In the genomic region with DNA sequence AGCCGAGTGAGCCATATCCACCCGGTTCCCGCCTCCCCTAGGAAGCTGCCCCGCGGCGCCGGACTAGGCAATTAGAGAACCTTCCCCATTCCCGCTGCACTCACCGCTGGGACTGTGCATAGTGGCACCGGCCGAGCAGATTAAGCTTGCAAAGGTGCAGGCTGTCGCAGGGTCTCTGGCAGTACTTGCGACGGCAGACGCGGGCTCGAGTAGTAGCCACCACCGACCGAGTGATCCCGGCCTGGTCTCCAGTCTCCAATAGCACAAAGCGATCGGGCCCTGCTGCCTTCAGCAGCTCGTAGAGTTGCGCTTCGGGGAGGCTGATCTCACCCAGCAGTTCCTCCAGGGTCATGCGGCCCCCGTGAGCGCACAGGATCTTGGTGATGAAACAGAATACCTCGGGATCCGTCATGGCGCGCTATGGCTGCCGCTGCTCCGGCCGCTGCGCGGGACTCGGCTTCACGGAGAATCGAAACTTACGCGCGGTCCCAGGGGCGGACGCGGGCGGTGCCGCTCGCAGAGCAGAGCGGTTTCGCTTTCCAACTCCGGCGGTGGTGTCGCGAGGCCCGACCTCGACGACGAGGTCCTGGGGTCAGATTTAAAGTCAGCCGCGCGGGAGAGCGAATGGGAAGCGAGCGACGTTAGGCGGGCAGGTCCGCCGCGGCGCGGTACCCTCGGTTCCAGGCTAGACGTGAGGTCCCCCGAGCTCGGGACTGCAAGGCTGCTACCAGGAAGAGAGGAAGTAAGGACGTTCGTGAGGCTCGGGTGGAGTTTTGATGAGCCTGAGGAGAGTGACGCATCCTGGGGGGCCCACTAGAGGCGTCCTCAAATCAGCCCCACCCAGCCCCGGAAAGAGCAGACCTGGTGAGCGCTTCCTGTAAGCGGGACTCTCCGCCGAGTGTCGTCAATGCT, we compare ENCODE assay signal across 7 mouse cellular contexts. TPM values are rescaled to one million over a fixed set of nuclear protein-coding genes. Genes with fewer than 3 reads are reported as not detected.
DNase-seq lines count a peak whose midpoint lies in the region; ATAC-seq lines count a peak whose summit lies in the region.

A gene (minus strand): TSS at position 793 of the 912 bp plus-strand sequence.

- H3K4me1 ChIP-seq in intestine, embryonic 15.5 days (replicated peaks) = peaks cover 12% of the 10 kb centered on the region; the same call in 1 of the 2 replicates
- peaks cover 23% of the 10 kb centered on the region for H3K4me1 ChIP-seq in midbrain, embryonic 10.5 days

- H3K36me3 ChIP-seq in intestine, embryonic 15.5 days = no peaks in the 10 kb centered on the region
- H3K36me3 ChIP-seq in midbrain, embryonic 10.5 days = no peaks in the 10 kb centered on the region

- H3K27ac ChIP-seq in intestine, embryonic 15.5 days = peak within 1 kb of the TSS; percentile 79
- H3K27ac ChIP-seq in midbrain, embryonic 10.5 days (replicated peaks) = peak within 1 kb of the TSS; percentile 73

- H3K9ac ChIP-seq in intestine, embryonic 15.5 days = peak within 1 kb of the TSS; percentile 60

- DNase-seq in embryo, embryonic 11 days = peak; percentile 74
- peak; percentile 67 to 85 for DNase-seq in gastrocnemius, postnatal 36 days
- DNase-seq in left cerebral cortex, postnatal 36 days (ENCODE audit: low spot score in 2 of 2) = peak; percentile 33 to 39
- DNase-seq in midbrain, embryonic 10.5 days (ENCODE audit: low spot score) = peak; percentile 67
- DNase-seq in skeletal muscle tissue, adult 2 months (ENCODE audit: low read depth, low spot score) = peak; percentile 72

- under 1% methylated on average over 87 of the region's 87 CpGs for WGBS in intestine, embryonic 15.5 days
- WGBS in midbrain, embryonic 10.5 days = under 1% methylated on average over 87 of the region's 87 CpGs

- H3K4me2 ChIP-seq in intestine, embryonic 15.5 days (replicated peaks) = peak within 1 kb of the TSS; percentile 82

- H3K27me3 ChIP-seq in intestine, embryonic 15.5 days (replicated peaks) = peaks cover 5% of the 10 kb centered on the region
- peaks cover 94% of the 10 kb centered on the region for H3K27me3 ChIP-seq in midbrain, embryonic 10.5 days (ENCODE audit: low read depth, poor library complexity, severe bottlenecking)

- peak; percentile 78 for ATAC-seq in activated CD4-positive, CD25-positive, alpha-beta regulatory T cell, adult 4 months
- ATAC-seq in intestine, embryonic 15.5 days = peak; percentile 95

- H3K9me3 ChIP-seq in intestine, embryonic 15.5 days = no peaks in the 10 kb centered on the region
- H3K9me3 ChIP-seq in midbrain, embryonic 10.5 days (replicated peaks) = no peaks in the 10 kb centered on the region

- intact Hi-C loops in gastrocnemius, postnatal 36 days (cut with DNase I) = no loop called here
- intact Hi-C loops in left cerebral cortex, postnatal 36 days (cut with DNase I) = no loop called here

- H3K4me3 ChIP-seq in intestine, embryonic 15.5 days (replicated peaks) = peak within 1 kb of the TSS; percentile 63
- H3K4me3 ChIP-seq in midbrain, embryonic 10.5 days = peak within 1 kb of the TSS; percentile 59

RNA-seq across cellular contexts. Expression of the gene that starts here (rescaled TPM):
- 100 to 1,000 TPM; 172 to 188 TPM for polyA plus RNA-seq in activated CD4-positive, CD25-positive, alpha-beta regulatory T cell, adult 4 months (2017; shearing (Covaris generic))
- 1 to 10 TPM; 5.7 to 6.9 TPM for total RNA-seq in gastrocnemius, postnatal 36 days (2021)
- 13.9 and 15.2 TPM in 2 replicates for polyA plus RNA-seq in intestine, embryonic 15.5 days (2015; fragmentation: Nextera tagmentation; extraction: Ambion mirVana)
- 1 to 10 TPM; 2.1 to 3.3 TPM for total RNA-seq in left cerebral cortex, postnatal 36 days (2021)
- polyA plus RNA-seq in midbrain, embryonic 10.5 days (2016; fragmentation: Nextera tagmentation; extraction: Ambion mirVana) = 2.1 and 2.4 TPM in 2 replicates

Comparison
In these comparisons a context has a peak if more than half of its experiments do, and no peak if none do; other contexts are left out.
1. Peak in every context shown above with its lines: DNase-seq, ATAC-seq, H3K4me3 ChIP-seq and H3K27ac ChIP-seq.
2. RNA of the gene that starts here (polyA plus RNA-seq): 172 to 188 TPM in activated CD4-positive, CD25-positive, alpha-beta regulatory T cell, adult 4 months; 13.9 to 15.2 TPM in intestine, embryonic 15.5 days and 2.1 to 2.4 TPM in midbrain, embryonic 10.5 days; every median in the first group is over 10 times any median in the second.